Mouse (Mus musculus): ENCODE data around the gene Tmbim7. TPM values are rescaled to one million over a fixed set of nuclear protein-coding genes. Genes with fewer than 3 reads are reported as not detected.
"Not testable (repeated sequence)": the region's sequence is repeated elsewhere in the genome, so short reads cannot be mapped to it uniquely, and the experiment has no call there.

The Tmbim7 gene
- polyA plus RNA-seq, 1 experiment from 2014 or later: not detected

GRCm38 (mm10) chr5:3651621-3652020 is 640 bp downstream of the Tmbim7 start:
- no peak for TF ChIP-seq CTCF (IDR thresholded peaks at IDR 0.05; ENCODE audit: low read depth)
- Histone ChIP-seq H3K4me1 (replicated peaks; ENCODE audit: insufficient read depth, low read length) (no peaks in the 10 kb centered on the region), H3K9me3 (replicated peaks; ENCODE audit: low read length) (no peaks in the 10 kb centered on the region), H3K9ac (ENCODE audit: low read depth, low read length) (no peak overlapping the region), H3K27ac (no peak overlapping the region), H3K4me3 (replicated peaks; ENCODE audit: low read depth, low read length) (no peak overlapping the region), H3K4me2 (ENCODE audit: low read length) (no peak overlapping the region), H3K36me3 (ENCODE audit: insufficient read depth, low read length) (no peaks in the 10 kb centered on the region), H3K27me3 (ENCODE audit: insufficient read depth, low read length) (no peaks in the 10 kb centered on the region)
- ATAC-seq (replicated peaks; ENCODE audit: low FRiP score, low read depth): no peak
- 85% methylated on average over 5 of the region's 5 CpGs for WGBS
- no peak for DNase-seq (ENCODE audit: low spot score)

DNA sequence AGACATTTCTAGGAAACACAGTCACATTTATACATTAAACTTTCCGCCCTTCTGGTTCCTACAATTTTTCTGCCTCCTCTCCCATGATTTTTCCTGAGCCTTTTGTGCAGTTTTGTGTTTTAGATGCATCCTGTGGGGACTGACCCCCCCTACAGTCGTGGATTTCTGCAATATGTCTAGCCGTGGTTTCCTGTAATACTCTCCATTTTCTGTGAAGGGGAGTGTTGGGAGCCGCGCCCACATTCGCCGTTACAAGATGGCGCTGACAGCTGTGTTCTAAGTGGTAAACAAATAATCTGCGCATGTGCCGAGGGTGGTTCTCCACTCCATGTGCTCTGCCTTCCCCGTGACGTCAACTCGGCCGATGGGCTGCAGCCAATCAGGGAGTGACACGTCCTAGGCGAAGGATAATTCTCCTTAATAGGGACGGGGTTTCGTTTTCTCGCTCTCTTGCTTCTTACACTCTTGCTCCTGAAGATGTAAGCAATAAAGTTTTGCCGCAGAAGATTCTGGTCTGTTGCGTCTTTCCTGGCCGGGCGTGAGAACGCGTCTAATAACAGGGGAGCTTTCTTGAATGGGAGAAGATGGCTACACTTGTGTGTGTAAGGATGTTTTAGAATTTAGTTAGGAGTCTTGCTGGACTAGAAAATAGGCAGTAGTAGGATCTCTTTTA is 2.1 kb downstream of the Tmbim7 start:
- H3K4me3 ChIP-seq (replicated peaks; ENCODE audit: low read depth, low read length); H3K9me3 ChIP-seq (replicated peaks; ENCODE audit: low read length); H3K27me3 ChIP-seq (ENCODE audit: insufficient read depth, low read length); H3K4me1 ChIP-seq (replicated peaks; ENCODE audit: insufficient read depth, low read length); ATAC-seq (replicated peaks; ENCODE audit: low FRiP score, low read depth); H3K9ac ChIP-seq (ENCODE audit: low read depth, low read length); H3K36me3 ChIP-seq (ENCODE audit: insufficient read depth, low read length); H3K27ac ChIP-seq; DNase-seq (ENCODE audit: low spot score); H3K4me2 ChIP-seq (ENCODE audit: low read length): not testable (repeated sequence)
- 94% methylated on average over 14 of the region's 25 CpGs for WGBS

DNA sequence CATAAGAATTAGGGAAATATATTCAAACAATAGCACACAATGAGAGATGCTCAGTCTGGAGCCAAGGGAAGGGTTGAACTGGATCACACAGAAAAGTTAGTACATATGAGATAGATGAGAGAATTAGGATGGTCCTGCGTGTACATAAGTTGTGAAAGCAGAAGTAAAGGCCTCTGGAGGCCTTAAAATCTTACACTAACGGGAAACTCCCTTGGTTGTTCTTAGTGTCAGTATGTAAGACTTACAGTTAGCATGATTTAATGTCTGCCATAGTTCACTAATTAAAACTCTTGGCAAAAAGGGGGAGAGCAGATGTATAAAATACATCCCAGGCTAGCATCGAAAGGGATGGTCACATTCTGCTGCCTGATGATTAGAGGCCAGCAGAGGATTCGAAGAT is 2.8 kb downstream of the Tmbim7 start:
- no peak for ATAC-seq (replicated peaks; ENCODE audit: low FRiP score, low read depth)
- H3K4me3 ChIP-seq (replicated peaks; ENCODE audit: low read depth, low read length): no peak overlapping the region
- H3K4me2 ChIP-seq (ENCODE audit: low read length): no peak overlapping the region
- H3K36me3 ChIP-seq (ENCODE audit: insufficient read depth, low read length): no peaks in the 10 kb centered on the region
- TF ChIP-seq CTCF (IDR thresholded peaks at IDR 0.05; ENCODE audit: low read depth): no peak
- no peaks in the 10 kb centered on the region for H3K9me3 ChIP-seq (replicated peaks; ENCODE audit: low read length)
- no peaks in the 10 kb centered on the region for H3K4me1 ChIP-seq (replicated peaks; ENCODE audit: insufficient read depth, low read length)
- no peak overlapping the region for H3K9ac ChIP-seq (ENCODE audit: low read depth, low read length)
- H3K27ac ChIP-seq: no peak overlapping the region
- 81% methylated on average over 4 of the region's 4 CpGs for WGBS
- no peaks in the 10 kb centered on the region for H3K27me3 ChIP-seq (ENCODE audit: insufficient read depth, low read length)
- no peak for DNase-seq (ENCODE audit: low spot score)

DNA sequence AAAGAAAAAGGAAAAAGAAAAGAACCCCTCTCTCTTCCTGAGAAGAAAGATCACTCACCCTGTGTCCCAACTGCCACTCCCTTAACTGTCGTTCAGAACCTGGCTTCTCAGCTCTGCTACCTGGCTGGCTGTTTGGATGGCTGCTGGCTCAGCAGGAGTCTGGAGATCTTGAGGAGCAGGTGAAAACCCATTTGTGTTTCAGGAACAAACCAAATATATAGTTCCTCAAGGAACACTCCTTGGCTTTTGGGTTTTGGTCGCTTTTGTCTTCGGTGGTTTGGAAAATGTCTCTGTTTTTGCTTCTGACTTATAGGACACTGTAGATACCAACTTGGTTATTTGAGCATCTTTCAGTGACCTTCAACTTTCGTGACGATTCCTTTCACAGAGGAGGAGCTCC is 6.1 kb downstream of the Tmbim7 start, which contains the start of gene Gatad1:
TSS of gene Gatad1 (minus strand) at position 101 of the 400 bp plus-strand sequence.
- 77% methylated on average over 5 of the region's 5 CpGs for WGBS
- DNase-seq (ENCODE audit: low spot score): no peak
- Histone ChIP-seq H3K36me3 (ENCODE audit: insufficient read depth, low read length) (no peaks in the 10 kb centered on the region), H3K27me3 (ENCODE audit: insufficient read depth, low read length) (no peaks in the 10 kb centered on the region), H3K27ac (no peak within 1 kb of the TSS), H3K9me3 (replicated peaks; ENCODE audit: low read length) (no peaks in the 10 kb centered on the region), H3K4me1 (replicated peaks; ENCODE audit: insufficient read depth, low read length) (no peaks in the 10 kb centered on the region), H3K9ac (ENCODE audit: low read depth, low read length) (no peak within 1 kb of the TSS), H3K4me2 (ENCODE audit: low read length) (no peak within 1 kb of the TSS), H3K4me3 (replicated peaks; ENCODE audit: low read depth, low read length) (no peak within 1 kb of the TSS)
- TF ChIP-seq CTCF (IDR thresholded peaks at IDR 0.05; ENCODE audit: low read depth): no peak
- ATAC-seq (replicated peaks; ENCODE audit: low FRiP score, low read depth): no peak

- TF ChIP-seq CTCF (IDR thresholded peaks at IDR 0.05; ENCODE audit: low read depth): no peak
- no peaks in the 10 kb centered on the region for H3K4me1 ChIP-seq (replicated peaks; ENCODE audit: insufficient read depth, low read length)
- 89% methylated on average over 2 of the region's 2 CpGs for WGBS
- H3K4me3 ChIP-seq (replicated peaks; ENCODE audit: low read depth, low read length): no peak overlapping the region
- H3K27ac ChIP-seq: no peak overlapping the region
- DNase-seq (ENCODE audit: low spot score): no peak
- no peak overlapping the region for H3K9ac ChIP-seq (ENCODE audit: low read depth, low read length)
- H3K27me3 ChIP-seq (ENCODE audit: insufficient read depth, low read length): no peaks in the 10 kb centered on the region
- ATAC-seq (replicated peaks; ENCODE audit: low FRiP score, low read depth): no peak
- no peak overlapping the region for H3K4me2 ChIP-seq (ENCODE audit: low read length)
- H3K9me3 ChIP-seq (replicated peaks; ENCODE audit: low read length): no peaks in the 10 kb centered on the region
- no peaks in the 10 kb centered on the region for H3K36me3 ChIP-seq (ENCODE audit: insufficient read depth, low read length)
These were observed 14.2 kb downstream of the Tmbim7 start for GRCm38 (mm10) chr5:3665225-3665624.

DNA sequence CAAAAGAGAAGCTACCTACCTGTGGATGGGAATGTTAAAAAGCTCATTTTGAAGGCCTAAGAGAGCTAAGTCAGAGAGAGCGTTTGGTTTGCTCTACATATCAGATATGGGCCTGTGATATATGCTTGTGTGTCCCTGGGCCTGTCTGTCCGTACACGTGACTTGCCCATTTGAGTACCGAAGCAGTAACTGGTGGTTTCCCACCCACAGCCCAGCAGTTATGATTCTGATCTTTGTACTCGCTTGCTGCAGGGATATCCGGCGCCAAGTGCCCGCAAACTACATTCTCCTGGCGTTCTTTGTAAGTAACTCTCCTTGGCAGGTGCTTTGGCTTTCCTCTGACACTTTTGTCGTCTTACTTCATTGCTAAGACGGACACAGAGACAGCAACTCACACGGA is 15.6 kb downstream of the Tmbim7 start:
- ATAC-seq (replicated peaks; ENCODE audit: low FRiP score, low read depth): no peak
- TF ChIP-seq CTCF (IDR thresholded peaks at IDR 0.05; ENCODE audit: low read depth): no peak

More for the DNA sequence above, 15.6 kb downstream of the Tmbim7 start:
- H3K27me3 ChIP-seq (ENCODE audit: insufficient read depth, low read length): no peaks in the 10 kb centered on the region
- no peaks in the 10 kb centered on the region for H3K4me1 ChIP-seq (replicated peaks; ENCODE audit: insufficient read depth, low read length)
- H3K4me3 ChIP-seq (replicated peaks; ENCODE audit: low read depth, low read length): no peak overlapping the region
- H3K4me2 ChIP-seq (ENCODE audit: low read length): no peak overlapping the region
- H3K9me3 ChIP-seq (replicated peaks; ENCODE audit: low read length): no peaks in the 10 kb centered on the region
- no peak overlapping the region for H3K9ac ChIP-seq (ENCODE audit: low read depth, low read length)
- 87% methylated on average over 12 of the region's 12 CpGs for WGBS
- DNase-seq (ENCODE audit: low spot score): no peak
- H3K27ac ChIP-seq: no peak overlapping the region
- H3K36me3 ChIP-seq (ENCODE audit: insufficient read depth, low read length): no peaks in the 10 kb centered on the region
